Mouse (Mus musculus): ENCODE data around the gene Tgfa.

Gene Tgfa

DNA sequence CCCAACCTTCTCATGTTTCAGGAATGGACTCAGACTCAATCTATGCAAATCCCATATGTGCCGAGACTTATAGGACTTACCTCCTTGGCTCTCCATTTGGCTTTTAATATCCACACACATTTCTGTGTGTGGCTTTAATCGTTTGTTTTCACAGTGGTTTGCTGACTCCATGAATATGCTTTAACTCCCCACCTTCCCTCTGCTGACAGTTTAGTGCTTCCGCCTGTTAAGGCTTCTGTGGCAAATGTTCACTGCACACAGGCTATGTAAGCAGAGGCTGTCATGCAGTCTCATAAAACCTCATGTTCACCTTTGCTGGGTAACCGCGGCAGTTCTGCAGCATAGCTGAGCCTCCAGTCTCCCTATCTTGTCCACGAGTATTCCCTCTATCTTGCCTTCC lies 18.3 kb upstream of the Tgfa start:
- H3K4me1 ChIP-seq (replicated peaks; ENCODE audit: low read depth, low read length), result no peaks in the 10 kb centered on the region
- H3K9me3 ChIP-seq (ENCODE audit: low read length), result no peaks in the 10 kb centered on the region
- no peak overlapping the region for H3K4me3 ChIP-seq (replicated peaks; ENCODE audit: low read length)
- no peaks in the 10 kb centered on the region for H3K36me3 ChIP-seq (ENCODE audit: insufficient read depth, low read length)
- no peaks in the 10 kb centered on the region for H3K27me3 ChIP-seq (ENCODE audit: insufficient read depth, low read length)
- TF ChIP-seq NANOG (IDR thresholded peaks at IDR 0.05; ENCODE audit: borderline replicate concordance, low read length) (no peak), CTCF (conservative IDR thresholded peaks at IDR 0.05; ENCODE audit: low read length) (no peak), POU5F1 (IDR thresholded peaks at IDR 0.05; ENCODE audit: borderline replicate concordance, low read length) (no peak)

DNA sequence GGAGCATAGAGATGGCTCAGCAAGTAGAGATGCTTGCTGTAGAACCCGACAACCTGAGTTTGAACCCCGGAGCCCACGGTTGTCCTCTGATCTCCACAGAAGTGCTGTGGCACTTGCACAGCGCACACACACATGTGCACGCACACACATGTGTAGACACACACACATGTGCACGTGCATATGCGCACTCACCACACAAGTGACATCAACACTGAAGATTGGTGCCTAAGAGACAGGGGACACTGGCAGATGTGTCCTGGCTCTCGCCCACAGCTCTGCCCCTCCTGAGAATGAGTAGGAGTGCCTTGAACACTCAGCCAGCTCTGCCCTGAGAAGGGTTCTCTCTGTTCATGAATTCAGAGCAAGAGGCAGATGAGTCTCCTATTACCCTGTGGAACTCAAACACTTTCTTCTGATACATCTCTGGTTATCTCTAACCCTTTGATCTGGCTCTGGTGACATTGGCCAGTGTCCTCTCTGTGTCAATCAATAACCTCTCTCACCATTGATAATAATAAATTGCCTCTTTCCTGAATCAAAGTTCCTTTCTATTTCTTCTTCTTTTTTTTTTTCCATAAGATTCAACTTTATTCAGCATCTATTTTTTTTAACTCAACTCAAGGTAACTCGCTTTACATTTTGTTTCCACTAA lies 17.6 kb upstream of the Tgfa start:
- H3K4me1 ChIP-seq (replicated peaks; ENCODE audit: low read depth, low read length), result no peaks in the 10 kb centered on the region; the same call in 1 of the 2 replicates
- TF ChIP-seq CTCF (conservative IDR thresholded peaks at IDR 0.05; ENCODE audit: low read length), result no peak
- TF ChIP-seq NANOG (IDR thresholded peaks at IDR 0.05; ENCODE audit: borderline replicate concordance, low read length), result no peak
- TF ChIP-seq POU5F1 (IDR thresholded peaks at IDR 0.05; ENCODE audit: borderline replicate concordance, low read length), result no peak
- H3K36me3 ChIP-seq (ENCODE audit: insufficient read depth, low read length), result no peaks in the 10 kb centered on the region
- H3K27me3 ChIP-seq (ENCODE audit: insufficient read depth, low read length), result no peaks in the 10 kb centered on the region
- no peak overlapping the region for H3K4me3 ChIP-seq (replicated peaks; ENCODE audit: low read length)
- no peaks in the 10 kb centered on the region for H3K9me3 ChIP-seq (ENCODE audit: low read length)

DNA sequence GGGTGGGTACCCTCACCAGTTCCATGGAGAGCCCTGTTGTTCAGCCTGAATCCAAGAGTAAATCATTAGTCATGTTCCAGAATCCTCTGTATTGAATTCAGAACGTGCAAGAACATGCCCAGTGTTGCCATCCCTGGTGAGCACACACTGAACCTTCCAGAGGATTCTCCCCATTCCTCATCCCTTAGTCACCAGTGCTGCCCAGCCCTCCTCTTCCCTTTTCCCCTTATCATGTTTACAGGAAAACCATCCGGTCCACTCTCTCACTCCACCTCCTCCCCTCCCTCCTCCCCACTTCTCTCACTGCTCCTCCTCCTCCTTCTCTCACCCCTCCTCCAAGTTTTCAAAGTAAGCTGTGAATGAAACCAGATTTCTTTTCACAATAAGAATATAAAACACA lies 14.4 kb upstream of the Tgfa start:
- H3K9me3 ChIP-seq (ENCODE audit: low read length), result no peaks in the 10 kb centered on the region

DNA sequence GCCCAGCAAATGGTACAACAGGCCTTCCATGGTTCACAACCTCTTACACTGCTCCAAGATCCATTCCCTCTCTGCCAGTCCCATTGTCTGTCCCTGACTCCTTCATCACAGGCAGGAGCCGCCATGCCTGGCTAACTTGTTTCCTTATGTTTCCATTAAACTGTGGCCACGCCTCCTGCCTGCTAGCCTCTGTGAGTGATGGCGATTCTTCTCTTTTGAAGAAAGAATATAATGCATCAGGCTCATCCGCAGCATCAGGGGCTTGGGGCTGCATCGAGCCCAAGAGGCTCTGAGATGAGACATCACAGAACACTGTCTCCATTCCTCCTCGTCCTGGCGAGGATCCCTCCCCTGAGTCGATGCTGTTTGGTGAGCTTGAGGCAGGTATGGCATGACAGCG lies 13.0 kb upstream of the Tgfa start:
- H3K36me3 ChIP-seq (ENCODE audit: insufficient read depth, low read length), result no peaks in the 10 kb centered on the region
- H3K27me3 ChIP-seq (ENCODE audit: insufficient read depth, low read length), result no peaks in the 10 kb centered on the region
- TF ChIP-seq POU5F1 (IDR thresholded peaks at IDR 0.05; ENCODE audit: borderline replicate concordance, low read length) (no peak), CTCF (conservative IDR thresholded peaks at IDR 0.05; ENCODE audit: low read length) (no peak), NANOG (IDR thresholded peaks at IDR 0.05; ENCODE audit: borderline replicate concordance, low read length) (no peak)
- no peak overlapping the region for H3K4me3 ChIP-seq (replicated peaks; ENCODE audit: low read length)
- no peaks in the 10 kb centered on the region; the same call in 1 of the 2 replicates for H3K4me1 ChIP-seq (replicated peaks; ENCODE audit: low read depth, low read length)
- no peaks in the 10 kb centered on the region for H3K9me3 ChIP-seq (ENCODE audit: low read length)

More for the DNA sequence above, 14.4 kb upstream of the Tgfa start:
- Histone ChIP-seq H3K27me3 (ENCODE audit: insufficient read depth, low read length) (no peaks in the 10 kb centered on the region), H3K4me3 (replicated peaks; ENCODE audit: low read length) (no peak overlapping the region), H3K36me3 (ENCODE audit: insufficient read depth, low read length) (no peaks in the 10 kb centered on the region), H3K4me1 (replicated peaks; ENCODE audit: low read depth, low read length) (no peaks in the 10 kb centered on the region; the same call in 1 of the 2 replicates)
- TF ChIP-seq CTCF (conservative IDR thresholded peaks at IDR 0.05; ENCODE audit: low read length) (no peak), POU5F1 (IDR thresholded peaks at IDR 0.05; ENCODE audit: borderline replicate concordance, low read length) (no peak), NANOG (IDR thresholded peaks at IDR 0.05; ENCODE audit: borderline replicate concordance, low read length) (no peak)

DNA sequence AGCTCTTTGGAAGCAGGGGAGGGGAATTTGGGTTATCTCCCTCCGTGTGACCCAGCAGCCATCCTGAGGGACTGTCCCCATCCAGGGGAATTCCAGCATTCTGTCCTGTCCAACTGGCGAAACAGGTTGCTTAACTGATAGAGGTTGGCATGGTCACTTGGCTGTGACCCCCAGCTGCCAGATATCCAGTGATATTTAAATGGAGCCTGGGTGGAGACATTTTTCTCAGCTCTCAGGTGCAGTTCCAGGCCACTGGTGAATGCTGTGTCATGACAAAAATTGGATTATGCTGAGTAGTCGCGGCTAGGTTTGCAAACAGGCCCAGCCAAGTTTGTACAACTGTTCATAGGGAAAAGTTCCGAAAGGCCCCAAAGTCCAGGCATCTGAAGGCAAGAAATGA lies 12.4 kb upstream of the Tgfa start:
- Histone ChIP-seq H3K4me1 (replicated peaks; ENCODE audit: low read depth, low read length) (no peaks in the 10 kb centered on the region; the same call in 1 of the 2 replicates), H3K4me3 (replicated peaks; ENCODE audit: low read length) (no peak overlapping the region), H3K36me3 (ENCODE audit: insufficient read depth, low read length) (no peaks in the 10 kb centered on the region), H3K9me3 (ENCODE audit: low read length) (no peaks in the 10 kb centered on the region), H3K27me3 (ENCODE audit: insufficient read depth, low read length) (no peaks in the 10 kb centered on the region)
- no peak for TF ChIP-seq NANOG (IDR thresholded peaks at IDR 0.05; ENCODE audit: borderline replicate concordance, low read length)
- TF ChIP-seq CTCF (conservative IDR thresholded peaks at IDR 0.05; ENCODE audit: low read length), result no peak
- TF ChIP-seq POU5F1 (IDR thresholded peaks at IDR 0.05; ENCODE audit: borderline replicate concordance, low read length), result no peak

DNA sequence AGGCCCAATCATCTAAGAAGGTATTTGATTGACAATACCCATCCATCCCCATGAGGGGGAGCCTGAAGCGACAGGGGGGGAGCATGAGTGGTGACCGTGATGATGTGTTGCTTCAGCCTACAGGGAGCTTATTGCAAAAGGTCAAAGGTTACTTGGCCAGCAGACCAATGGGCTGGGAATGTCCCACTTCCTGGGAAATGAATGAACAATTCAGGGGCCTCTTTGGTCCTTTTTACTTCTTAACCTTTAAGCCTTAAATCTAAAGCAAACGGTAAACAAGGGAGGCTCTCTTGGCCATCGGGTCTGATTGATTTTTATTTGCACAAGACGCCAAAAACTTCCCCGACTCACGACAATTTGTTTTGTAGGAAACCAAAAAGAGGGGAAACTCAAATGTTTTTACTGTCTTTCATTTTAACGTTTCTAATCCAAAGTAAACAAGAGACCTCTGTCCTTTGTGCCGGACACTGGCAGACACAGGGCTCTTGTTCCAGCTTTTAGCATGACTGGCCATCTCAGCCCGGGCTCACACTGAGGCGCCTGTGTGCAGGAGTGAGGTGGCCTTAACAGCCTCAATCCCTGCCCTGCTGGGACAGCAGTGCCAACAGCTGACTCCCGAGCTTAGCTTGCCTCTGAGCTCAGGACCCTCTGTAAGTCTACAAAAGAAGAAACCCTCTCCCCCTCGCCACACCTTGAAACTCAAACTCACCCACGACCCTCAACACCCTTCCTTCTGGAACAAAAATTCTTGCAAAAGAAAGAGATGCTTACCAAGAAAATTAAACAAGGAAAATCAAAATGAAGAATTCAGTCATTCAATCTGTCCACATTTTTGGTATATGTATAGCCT lies 8.7 kb upstream of the Tgfa start:
- TF ChIP-seq POU5F1 (IDR thresholded peaks at IDR 0.05; ENCODE audit: borderline replicate concordance, low read length), result no peak
- TF ChIP-seq CTCF (conservative IDR thresholded peaks at IDR 0.05; ENCODE audit: low read length), result no peak
- no peak for TF ChIP-seq NANOG (IDR thresholded peaks at IDR 0.05; ENCODE audit: borderline replicate concordance, low read length)
- H3K36me3 ChIP-seq (ENCODE audit: insufficient read depth, low read length), result no peaks in the 10 kb centered on the region
- no peak overlapping the region for H3K4me3 ChIP-seq (replicated peaks; ENCODE audit: low read length)
- peaks cover 17% of the 10 kb centered on the region for H3K27me3 ChIP-seq (ENCODE audit: insufficient read depth, low read length)
- H3K4me1 ChIP-seq (replicated peaks; ENCODE audit: low read depth, low read length), result no peaks in the 10 kb centered on the region; the same call in 1 of the 2 replicates
- H3K9me3 ChIP-seq (ENCODE audit: low read length), result no peaks in the 10 kb centered on the region

DNA sequence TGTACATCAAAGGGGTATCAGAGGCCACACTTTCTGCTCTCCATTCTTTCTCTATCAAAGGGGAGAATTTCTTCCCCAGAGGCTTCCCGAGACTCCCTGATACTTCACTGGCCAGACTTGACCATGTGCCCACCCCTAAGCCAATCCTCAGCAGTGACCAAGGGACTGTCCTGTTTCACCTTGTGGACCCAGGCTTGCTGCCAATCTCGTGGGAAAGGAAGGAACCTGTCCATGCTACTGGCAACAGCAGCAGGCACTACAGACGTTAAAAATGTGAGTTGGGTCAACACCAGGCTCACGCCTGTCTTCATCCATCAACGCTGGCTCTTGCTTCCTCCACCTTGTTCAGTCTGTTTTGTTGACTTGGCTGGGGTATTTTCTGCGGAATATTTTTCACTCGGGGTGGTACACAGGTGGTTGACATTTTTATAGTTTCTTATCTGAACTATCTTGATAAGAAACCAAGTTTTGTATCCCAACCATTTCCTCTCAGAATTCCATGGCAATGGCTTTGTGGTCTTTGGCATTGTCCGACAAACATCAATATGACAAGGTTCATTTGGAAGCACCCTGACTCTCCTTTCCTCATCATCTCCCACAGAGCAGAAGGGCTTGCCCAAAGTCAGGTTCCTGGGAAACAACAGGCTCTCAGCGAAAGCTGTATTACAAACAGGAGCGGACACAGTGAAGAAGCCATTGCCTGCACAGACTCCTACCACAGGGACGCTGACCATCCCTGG lies 6.1 kb upstream of the Tgfa start:
- Histone ChIP-seq H3K4me1 (replicated peaks; ENCODE audit: low read depth, low read length) (peaks cover under 1% of the 10 kb centered on the region; the same call in 1 of the 2 replicates), H3K36me3 (ENCODE audit: insufficient read depth, low read length) (no peaks in the 10 kb centered on the region), H3K9me3 (ENCODE audit: low read length) (no peaks in the 10 kb centered on the region), H3K27me3 (ENCODE audit: insufficient read depth, low read length) (peaks cover 22% of the 10 kb centered on the region), H3K4me3 (replicated peaks; ENCODE audit: low read length) (no peak overlapping the region)
- TF ChIP-seq CTCF (conservative IDR thresholded peaks at IDR 0.05; ENCODE audit: low read length) (no peak), NANOG (IDR thresholded peaks at IDR 0.05; ENCODE audit: borderline replicate concordance, low read length) (no peak), POU5F1 (IDR thresholded peaks at IDR 0.05; ENCODE audit: borderline replicate concordance, low read length) (no peak)

DNA sequence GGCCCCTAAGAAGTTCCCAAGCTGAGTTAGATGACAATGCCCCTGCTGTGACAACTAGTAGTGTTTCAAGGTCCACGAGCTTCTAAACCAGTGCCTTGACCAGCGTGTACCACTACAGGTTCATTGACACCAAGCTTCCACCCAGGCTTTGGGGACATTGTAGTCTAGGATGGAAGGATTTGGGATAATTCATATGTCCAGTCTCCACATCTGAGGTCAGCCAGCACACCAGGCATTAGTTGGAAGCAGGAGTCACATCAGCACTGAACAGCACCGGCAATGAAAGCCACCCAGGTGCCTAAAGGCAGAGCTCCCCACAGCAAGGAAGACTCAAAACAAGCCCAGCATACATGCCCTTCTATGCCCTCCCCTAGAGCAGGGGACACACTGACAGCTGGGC lies 4.4 kb upstream of the Tgfa start:
- Histone ChIP-seq H3K27me3 (ENCODE audit: insufficient read depth, low read length) (peaks cover 38% of the 10 kb centered on the region), H3K4me1 (replicated peaks; ENCODE audit: low read depth, low read length) (peaks cover 11% of the 10 kb centered on the region), H3K4me3 (replicated peaks; ENCODE audit: low read length) (no peak overlapping the region), H3K9me3 (ENCODE audit: low read length) (no peaks in the 10 kb centered on the region), H3K36me3 (ENCODE audit: insufficient read depth, low read length) (no peaks in the 10 kb centered on the region)
- TF ChIP-seq CTCF (conservative IDR thresholded peaks at IDR 0.05; ENCODE audit: low read length), result no peak
- TF ChIP-seq NANOG (IDR thresholded peaks at IDR 0.05; ENCODE audit: borderline replicate concordance, low read length), result no peak
- TF ChIP-seq POU5F1 (IDR thresholded peaks at IDR 0.05; ENCODE audit: borderline replicate concordance, low read length), result no peak

Measured in E14TG2a.4 (cell line).